ENCODE assay signal across 9 mouse cellular contexts in the genomic region with DNA sequence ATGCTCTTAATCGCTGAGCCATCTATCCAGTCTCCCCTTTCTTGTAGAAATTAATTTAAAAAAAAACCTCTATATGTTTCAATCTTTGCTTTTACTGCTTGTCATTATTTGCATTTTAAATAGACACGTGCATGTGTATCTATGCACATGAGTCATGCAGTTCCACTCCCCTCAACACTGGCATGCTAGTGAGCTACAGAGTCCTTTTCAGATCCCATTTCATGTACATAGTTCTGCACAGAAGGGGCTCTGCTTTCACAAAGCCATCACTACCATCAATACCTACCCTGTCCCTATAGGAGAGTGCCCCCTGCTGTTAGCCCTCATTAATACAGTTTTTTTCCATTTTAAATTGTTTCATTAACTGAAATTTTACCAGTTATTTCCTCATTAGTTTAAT. TPM values are rescaled to one million over a fixed set of nuclear protein-coding genes. Genes with fewer than 3 reads are reported as not detected.
DNase-seq lines count a peak whose midpoint lies in the region; ATAC-seq and TF ChIP-seq lines count a peak whose summit lies in the region.
"Had no signal": no experiment of that assay in that cellular context is flagged by ENCODE, and none has a peak within 500 bp of the region (broad histone marks: within the 10 kb centered on the region; RNA-seq: fewer than 3 reads in every experiment).

No protein-coding gene starts in this region.

- ATAC-seq in megakaryocyte progenitor cell, adult 5-6 weeks (replicated peaks; ENCODE audit: poor library complexity): peak; percentile 54; the same call in 1 of the 2 replicates
- no peak for ATAC-seq in cerebellum, adult (ENCODE audit: insufficient number of reproducible peaks, low FRiP score, low TSS enrichment)

- H3K27ac ChIP-seq in layer of hippocampus, adult 2 months: no peak overlapping the region

- TF ChIP-seq POLR2A in brain, embryonic 14.5 days (IDR thresholded peaks at IDR 0.05; ENCODE audit: borderline replicate concordance, extremely low read depth, insufficient read depth, insufficient read length, poor library complexity, severe bottlenecking): no peak

- no peak overlapping the region for H3K4me3 ChIP-seq in layer of hippocampus, adult 2 months

- TF ChIP-seq CTCF in layer of hippocampus, adult 2 months (conservative IDR thresholded peaks at IDR 0.05): peak; percentile 85
- TF ChIP-seq CTCF in brain, embryonic 14.5 days (IDR thresholded peaks at IDR 0.05; ENCODE audit: borderline replicate concordance, extremely low read depth, insufficient read depth, insufficient read length): peak; percentile 40; the same call in 1 of the 2 replicates

- DNase-seq in adrenal gland, postnatal 10 days: peak; percentile 21
- DNase-seq in adrenal gland, adult 8-10 months: no peak
- DNase-seq in layer of hippocampus, adult 2 months (ENCODE audit: low spot score in 2 of 2): peak in 1 of 2 experiments; percentile 47
- no peak for DNase-seq in layer of hippocampus, adult 11-12 months (ENCODE audit: low spot score)
- DNase-seq in brain, embryonic 14.5 days (ENCODE audit: low read depth): peak; percentile 53
- no peak for DNase-seq in cerebellum, adult 9-11 months
- DNase-seq: cerebellum, adult 8-10 months had no signal

RNA-seq across cellular contexts. Expression of gene Icos, which starts 23.0 kb away (rescaled TPM):
- total RNA-seq in adrenal gland, postnatal 10 days (2021): under 1 TPM; 0.94 to 0.99 TPM
- under 1 TPM in 1 of 4 experiments, not detected in 3; 0.13 TPM for total RNA-seq in adrenal gland, adult 8-10 months (2022)
- total RNA-seq in layer of hippocampus, adult 2 months (2021): not detected
- 0.11 and 0.15 TPM in 2 replicates for polyA plus RNA-seq in brain, embryonic 14.5 days (2012; rRNA removed)
- 0.24 and 0.52 TPM in 2 replicates for total RNA-seq in megakaryocyte progenitor cell, adult 5-6 weeks (2015)
- total RNA-seq in megakaryocyte progenitor cell, adult 5-6 weeks (2017): 0.07 TPM in 1 of 2 replicates, not detected in the other

Comparison
In these comparisons a context has a peak if more than half of its experiments do, and no peak if none do; other contexts are left out.
1. DNase-seq: peak in adrenal gland, postnatal 10 days (single experiment) and brain, embryonic 14.5 days (single experiment); none in adrenal gland, adult 8-10 months (single experiment), layer of hippocampus, adult 11-12 months (single experiment) and cerebellum, adult 9-11 months (single experiment).